ENCODE assay signal across 26 mouse cellular contexts in the genomic region with DNA sequence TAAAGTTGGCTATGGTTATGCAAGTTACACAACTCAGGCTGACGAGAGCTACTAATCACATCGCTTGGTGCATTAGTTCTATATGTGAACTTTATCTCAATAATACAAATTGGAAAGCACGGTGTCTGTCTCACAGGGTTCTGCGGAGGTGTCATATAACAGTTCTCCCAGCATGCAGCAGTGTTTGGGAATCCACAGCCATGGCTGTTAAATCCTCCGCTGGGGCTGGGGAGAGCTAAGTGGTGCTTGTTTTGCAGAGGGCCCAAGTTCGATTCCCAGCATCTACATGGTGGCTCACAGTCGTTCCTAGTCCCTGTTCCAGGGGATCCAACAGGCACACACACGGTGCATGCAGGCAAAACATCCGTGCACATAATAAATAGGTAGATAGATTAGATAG.
"Had no signal": no experiment of that assay in that cellular context is flagged by ENCODE, and none has a peak within 500 bp of the region (broad histone marks: within the 10 kb centered on the region; RNA-seq: fewer than 3 reads in every experiment).

No protein-coding gene starts in this region.

- DNase-seq: gastrocnemius, postnatal 14 days; gastrocnemius, postnatal 36 days; heart, adult 11 months; heart, adult 2 months; heart, postnatal 14 days; heart, postnatal 36 days; kidney, adult 18-20 months; kidney, adult 8-10 months; kidney, postnatal 10 days; kidney, postnatal 25 days; kidney, postnatal 4 days; layer of hippocampus, postnatal 36 days; left cerebral cortex, postnatal 4 days had no signal

- H3K4me2 ChIP-seq: heart, embryonic 11.5 days; heart, embryonic 13.5 days; heart, embryonic 15.5 days; hindbrain, embryonic 13.5 days; intestine, embryonic 15.5 days; limb, embryonic 12.5 days; limb, embryonic 15.5 days; liver, embryonic 12.5 days had no signal

- H3K9ac ChIP-seq: heart, embryonic 13.5 days; heart, embryonic 15.5 days; hindbrain, embryonic 13.5 days; intestine, embryonic 15.5 days; limb, embryonic 12.5 days; limb, embryonic 15.5 days; liver, embryonic 12.5 days; liver, embryonic 14.5 days had no signal

- H3K4me3 ChIP-seq: heart, adult 2 months; heart, embryonic 13.5 days; heart, embryonic 15.5 days; hindbrain, embryonic 13.5 days; intestine, embryonic 15.5 days; layer of hippocampus, adult 2 months; limb, embryonic 12.5 days; limb, embryonic 15.5 days; liver, embryonic 12.5 days had no signal

- ATAC-seq: hindbrain, embryonic 16.5 days; inflammation-experienced regulatory T-cells, adult 6 months; intestine, embryonic 15.5 days; intestine, postnatal 0 days; liver, embryonic 12.5 days had no signal

- H3K27me3 ChIP-seq: heart, embryonic 13.5 days; heart, embryonic 15.5 days; hindbrain, embryonic 13.5 days; intestine, embryonic 15.5 days; limb, embryonic 12.5 days; limb, embryonic 15.5 days; liver, embryonic 12.5 days had no signal

- H3K36me3 ChIP-seq: limb, embryonic 12.5 days; liver, embryonic 12.5 days had no signal

- H3K4me1 ChIP-seq: intestine, embryonic 15.5 days; liver, embryonic 12.5 days had no signal

- H3K9me3 ChIP-seq: heart, embryonic 13.5 days; heart, embryonic 15.5 days; hindbrain, embryonic 13.5 days; intestine, embryonic 15.5 days; limb, embryonic 12.5 days; limb, embryonic 15.5 days; liver, embryonic 12.5 days had no signal

- H3K27ac ChIP-seq: heart, adult 2 months; heart, embryonic 13.5 days; heart, embryonic 15.5 days; intestine, embryonic 15.5 days; limb, embryonic 12.5 days; limb, embryonic 15.5 days; liver, embryonic 12.5 days; liver, embryonic 14.5 days had no signal
